Mouse (Mus musculus) kidney, adult 2 months (tissue): ENCODE results near the gene Tek. TPM values are rescaled to one million over a fixed set of nuclear protein-coding genes. Genes with fewer than 3 reads are reported as not detected.
"Not testable (repeated sequence)": the region's sequence is repeated elsewhere in the genome, so short reads cannot be mapped to it uniquely, and the experiment has no call there.

Experiments
- DNase-seq: peaks from one replicate; pipeline ENCODE4 v3.0.0; 2021
- H3K27ac ChIP-seq: fragments of 200-500 bp; 2 replicates; pipeline ENCODE4 v1.5.1; 2012; ENCODE audit warnings: low read depth, low read length, control low read depth, inconsistent platforms; ENCODE audit not compliant: insufficient read depth
- H3K27me3 ChIP-seq: fragments of 200-500 bp; replicated peaks from 2 replicates; pipeline ENCODE4 v1.6.1; 2012; ENCODE audit warnings: mild to moderate bottlenecking, moderate library complexity, low read length, inconsistent platforms; ENCODE audit not compliant: control insufficient read depth, insufficient read depth
- H3K36me3 ChIP-seq: fragments of 200-500 bp; 2 replicates; pipeline ENCODE4 v1.6.1; 2012; ENCODE audit warnings: mild to moderate bottlenecking, moderate library complexity, low read length, inconsistent platforms; ENCODE audit not compliant: control insufficient read depth, insufficient read depth
- H3K4me1 ChIP-seq: fragments of 200-500 bp; 2 replicates; pipeline ENCODE4 v1.6.1; 2011; ENCODE audit warnings: low read length; ENCODE audit not compliant: control insufficient read depth, insufficient read depth
- H3K4me3 ChIP-seq: fragments of 200-500 bp; 2 replicates; pipeline ENCODE4 v1.5.1; 2011; ENCODE audit warnings: mild to moderate bottlenecking, low read depth, low read length, control low read depth; ENCODE audit not compliant: insufficient read depth
- CTCF ChIP-seq: fragments of 200-500 bp; conservative IDR thresholded peaks from 2 replicates; pipeline ENCODE4 v1.5.1; 2011; ENCODE audit warnings: low read depth, mild to moderate bottlenecking, control low read depth, low read length, moderate library complexity, mixed read lengths; ENCODE audit not compliant: insufficient read depth, insufficient read length
- POLR2A ChIP-seq: fragments of 200-500 bp; IDR thresholded peaks from one replicate; pipeline ENCODE4 v1.6.1; 2011; ENCODE audit warnings: low read depth, low read length, control low read depth
- WGBS: fragments of 180-500 bp; shearing (Covaris S2); methylation state at CpG from one replicate; pipeline ENCODE4 v1.1.7; 2018; 5-methylcytosine and 5-hydroxymethylcytosine counted together
- polyA plus RNA-seq: library from polyadenylated mRNA; depleted of rRNA; stranded (reverse); fragments of >200 nt; gene quantifications from 2 replicates; pipeline ENCODE4 v1.2.3, GENCODE M21; 2012; rRNA removed

The Tek gene
- polyA plus RNA-seq = 15.9 and 21.6 TPM in 2 replicates

GRCm38 (mm10) chr4:94738838-94739731, at the start of gene Tek:
Tek (plus strand) TSS chr4:94739289.
- Histone ChIP-seq H3K4me3 (peak within 1 kb of the TSS; percentile 65), H3K27ac (peak within 1 kb of the TSS; percentile 69), H3K4me1 (no peaks in the 10 kb centered on the region), H3K27me3 (no peaks in the 10 kb centered on the region), H3K36me3 (no peaks in the 10 kb centered on the region)
- 51% methylated on average over 16 of the region's 16 CpGs for WGBS
- DNase-seq = peak; percentile 64
- TF ChIP-seq CTCF (no peak), POLR2A (no peak)

- not testable (repeated sequence) for H3K27me3 ChIP-seq, H3K27ac ChIP-seq, DNase-seq, H3K4me1 ChIP-seq, H3K4me3 ChIP-seq, H3K36me3 ChIP-seq
- WGBS = 68% methylated on average over 2 of the region's 2 CpGs
Measured at GRCm38 (mm10) chr4:94689804-94690203, 49.3 kb upstream of the Tek start.

GRCm38 (mm10) chr4:94691078-94691477, 48.0 kb upstream of the Tek start:
- DNase-seq = peak; percentile 28
- no peak for TF ChIP-seq POLR2A
- no peak for TF ChIP-seq CTCF
- Histone ChIP-seq H3K27ac (no peak overlapping the region), H3K36me3 (no peaks in the 10 kb centered on the region), H3K4me3 (no peak overlapping the region), H3K27me3 (no peaks in the 10 kb centered on the region), H3K4me1 (no peaks in the 10 kb centered on the region)
- WGBS = 68% methylated on average over 4 of the region's 4 CpGs

- H3K4me1 ChIP-seq = no peaks in the 10 kb centered on the region
- no peak overlapping the region for H3K27ac ChIP-seq
- no peaks in the 10 kb centered on the region for H3K27me3 ChIP-seq
- no peak for TF ChIP-seq CTCF
- no peak for TF ChIP-seq POLR2A
- no peaks in the 10 kb centered on the region for H3K36me3 ChIP-seq
- DNase-seq = peak; percentile 44
- H3K4me3 ChIP-seq = no peak overlapping the region
- WGBS = 78% methylated on average over 2 of the region's 2 CpGs
Measured at GRCm38 (mm10) chr4:94692175-94692574, 46.9 kb upstream of the Tek start.

GRCm38 (mm10) chr4:94696368-94696767, 42.7 kb upstream of the Tek start:
- no peak for TF ChIP-seq CTCF
- no peak for TF ChIP-seq POLR2A
- Histone ChIP-seq H3K4me1 (no peaks in the 10 kb centered on the region), H3K36me3 (no peaks in the 10 kb centered on the region), H3K27ac (no peak overlapping the region), H3K27me3 (no peaks in the 10 kb centered on the region), H3K4me3 (no peak overlapping the region)
- peak; percentile 16 for DNase-seq
- 39% methylated on average over 3 of the region's 3 CpGs for WGBS

GRCm38 (mm10) chr4:94711002-94711401, 28.1 kb upstream of the Tek start:
- Histone ChIP-seq H3K27ac (peak overlapping the region; percentile 80), H3K4me1 (no peaks in the 10 kb centered on the region), H3K27me3 (no peaks in the 10 kb centered on the region), H3K4me3 (no peak overlapping the region), H3K36me3 (no peaks in the 10 kb centered on the region)
- 80% methylated on average over 2 of the region's 2 CpGs for WGBS
- DNase-seq = no peak
- TF ChIP-seq CTCF (no peak), POLR2A (no peak)

- peak; percentile 70 for DNase-seq
- H3K27me3 ChIP-seq = no peaks in the 10 kb centered on the region
- TF ChIP-seq CTCF (no peak), POLR2A (no peak)
- WGBS = 33% methylated on average over 4 of the region's 4 CpGs
- no peaks in the 10 kb centered on the region for H3K4me1 ChIP-seq
- peak overlapping the region; percentile 80 for H3K27ac ChIP-seq
- no peak overlapping the region for H3K4me3 ChIP-seq
- H3K36me3 ChIP-seq = no peaks in the 10 kb centered on the region
Measured at GRCm38 (mm10) chr4:94711426-94711825, 27.7 kb upstream of the Tek start.
